Mouse (Mus musculus) bone marrow macrophage, adult 2 months (primary cell): ENCODE data around the gene Gimap1. TPM values are rescaled to one million over a fixed set of nuclear protein-coding genes. Genes with fewer than 3 reads are reported as not detected.

Experiments used
- H3K27ac ChIP-seq: 2 replicates; pipeline ENCODE4 v1.5.1; 2012; ENCODE audit warnings: low read depth, low read length; ENCODE audit not compliant: insufficient read depth
- H3K4me1 ChIP-seq: 2 replicates; pipeline ENCODE4 v1.6.1; 2012; ENCODE audit warnings: low read length; ENCODE audit not compliant: control insufficient read depth, insufficient read depth
- H3K4me3 ChIP-seq: 2 replicates; pipeline ENCODE4 v1.5.1; 2012; ENCODE audit warnings: mild to moderate bottlenecking, low read length, moderate library complexity; ENCODE audit not compliant: insufficient read depth
- CTCF ChIP-seq: IDR thresholded peaks from 2 replicates; pipeline ENCODE4 v1.5.1; 2012; ENCODE audit warnings: low read depth, mild to moderate bottlenecking, low read length, moderate library complexity
- POLR2A ChIP-seq: IDR thresholded peaks from 2 replicates; pipeline ENCODE4 v1.6.1; 2012; ENCODE audit warnings: mild to moderate bottlenecking, low read depth, low read length, borderline replicate concordance
- polyA plus RNA-seq: library from polyadenylated mRNA; stranded (reverse); fragments of >200 nt; gene quantifications from 2 replicates; pipeline ENCODE4 v1.2.4, GENCODE M21; 2012; ENCODE audit not compliant: missing spikeins, insufficient read depth, insufficient read length

The Gimap1 gene
- polyA plus RNA-seq, result not detected in 2 replicates

DNA sequence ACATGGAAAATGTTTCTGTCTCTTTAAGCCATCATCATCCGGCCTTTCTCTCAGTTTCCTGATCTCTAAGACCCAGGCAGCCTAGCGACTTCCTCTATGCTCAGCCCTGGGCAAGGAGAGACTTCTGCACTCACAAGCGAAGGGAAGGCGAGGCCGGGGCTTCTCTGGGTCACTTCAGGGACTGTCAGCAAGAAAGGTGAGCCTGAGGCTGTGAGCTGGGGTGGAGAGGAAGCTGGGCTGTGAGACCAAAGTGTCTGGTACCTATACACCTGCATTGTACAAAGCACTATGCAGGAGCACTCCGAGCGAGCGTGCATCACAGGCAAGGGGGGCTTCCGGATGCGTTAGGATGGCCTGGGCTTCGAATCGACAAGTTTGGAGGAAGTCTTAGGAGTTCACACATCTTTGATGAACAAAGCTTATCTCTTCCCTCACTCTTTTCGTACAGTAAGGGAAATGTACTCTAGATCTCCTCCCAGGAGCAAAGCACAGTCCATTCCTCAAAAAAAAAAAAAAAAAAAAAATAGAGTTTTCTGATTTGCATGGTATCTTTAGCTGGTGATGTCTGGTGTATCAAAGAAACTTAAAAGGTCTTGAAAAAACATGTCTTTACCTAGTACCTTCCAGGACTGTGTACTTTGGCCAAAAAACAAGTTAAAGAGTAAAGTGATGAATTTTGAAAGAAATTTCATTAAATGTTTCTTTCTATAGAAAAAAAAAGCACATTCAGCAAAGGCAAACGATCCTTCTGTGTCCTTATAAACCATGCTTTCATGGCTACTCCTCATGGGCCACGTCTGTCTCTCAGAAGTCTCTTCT is at the start of gene Gimap1:
Gimap1 (plus strand) TSS at position 94 of the 819 bp plus-strand sequence.
- Histone ChIP-seq H3K4me1 (no peaks in the 10 kb centered on the region), H3K27ac (no peak within 1 kb of the TSS), H3K4me3 (peak within 1 kb of the TSS; percentile 18)
- TF ChIP-seq CTCF (no peak), POLR2A (no peak)

- TF ChIP-seq CTCF (no peak), POLR2A (no peak)
- Histone ChIP-seq H3K4me1 (peaks cover 8% of the 10 kb centered on the region), H3K27ac (no peak overlapping the region), H3K4me3 (no peak overlapping the region)
Observed at GRCm38 (mm10) chr6:48689320-48689719, 49.5 kb upstream of the Gimap1 start.

DNA sequence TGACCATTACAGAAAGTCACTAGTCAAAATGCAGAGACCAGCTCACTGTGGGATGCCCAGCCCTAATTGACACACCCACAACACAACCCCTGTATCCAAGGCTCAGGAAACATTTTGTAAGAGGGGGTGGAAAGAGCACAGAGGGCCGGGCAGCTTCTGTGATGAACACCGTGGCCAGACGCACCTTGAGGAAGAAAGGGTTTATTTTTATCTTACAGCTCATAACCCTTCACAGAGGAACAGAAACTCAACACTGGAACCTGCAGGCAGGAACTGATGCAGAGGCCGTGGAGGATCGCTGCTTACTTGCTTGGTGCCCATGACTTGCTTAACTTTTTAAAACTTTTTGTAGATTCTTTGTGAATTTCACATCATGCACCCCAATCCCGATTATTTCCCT is 45.9 kb upstream of the Gimap1 start:
- Histone ChIP-seq H3K27ac (no peak overlapping the region), H3K4me1 (peaks cover under 1% of the 10 kb centered on the region; the same call in 1 of the 2 replicates), H3K4me3 (no peak overlapping the region)
- no peak for TF ChIP-seq CTCF
- no peak for TF ChIP-seq POLR2A

GRCm38 (mm10) chr6:48696830-48697554 is 41.9 kb upstream of the Gimap1 start:
- peaks cover 29% of the 10 kb centered on the region for H3K4me1 ChIP-seq
- H3K4me3 ChIP-seq, result no peak overlapping the region
- no peak overlapping the region for H3K27ac ChIP-seq
- no peak for TF ChIP-seq POLR2A

DNA sequence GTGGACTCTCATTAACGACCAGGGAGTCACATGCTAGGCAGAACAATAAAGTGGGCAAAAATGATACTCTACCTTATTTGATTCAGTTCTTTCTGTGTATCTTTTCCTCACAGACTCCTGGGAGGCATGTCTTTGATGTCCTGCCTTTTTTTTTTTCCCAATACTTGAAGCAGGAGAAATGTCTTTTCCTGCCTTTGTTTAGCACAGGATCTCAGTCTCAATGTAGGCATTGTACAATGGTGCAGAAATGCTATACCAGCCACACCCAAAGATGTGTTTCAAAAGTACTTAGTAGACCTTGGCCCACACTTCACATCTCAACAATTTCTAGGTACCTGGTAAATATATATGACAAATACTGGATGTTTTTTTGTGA is 41.3 kb upstream of the Gimap1 start:
- TF ChIP-seq POLR2A (no peak), CTCF (no peak)
- peaks cover 29% of the 10 kb centered on the region for H3K4me1 ChIP-seq
- H3K27ac ChIP-seq, result no peak overlapping the region
- H3K4me3 ChIP-seq, result no peak overlapping the region

- TF ChIP-seq POLR2A (no peak), CTCF (no peak)
- Histone ChIP-seq H3K4me1 (peaks cover 29% of the 10 kb centered on the region), H3K4me3 (no peak overlapping the region), H3K27ac (no peak overlapping the region)
Observed at GRCm38 (mm10) chr6:48698066-48698856, 40.6 kb upstream of the Gimap1 start.

DNA sequence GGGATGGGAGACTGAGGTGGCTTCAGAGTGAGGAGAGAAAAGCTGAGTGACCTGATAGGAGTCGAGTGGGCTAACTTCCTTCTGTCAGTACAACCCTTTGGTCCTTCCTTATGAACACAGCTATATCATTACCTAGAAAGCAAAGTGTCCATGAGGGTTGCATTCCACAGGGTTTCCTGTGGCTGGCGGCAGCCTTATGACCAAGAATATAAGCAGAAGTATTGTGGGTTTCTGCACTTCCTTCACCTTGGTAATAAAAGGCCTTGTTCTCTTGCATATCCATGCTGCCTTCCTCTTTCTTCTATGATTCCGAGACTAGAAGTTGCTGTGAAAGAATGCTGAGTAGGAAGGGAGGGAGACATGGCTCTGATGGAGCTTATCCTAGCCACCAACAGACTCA is 40.0 kb upstream of the Gimap1 start:
- H3K4me3 ChIP-seq, result no peak overlapping the region
- H3K27ac ChIP-seq, result no peak overlapping the region
- TF ChIP-seq CTCF, result no peak
- no peak for TF ChIP-seq POLR2A
- H3K4me1 ChIP-seq, result peaks cover 29% of the 10 kb centered on the region

DNA sequence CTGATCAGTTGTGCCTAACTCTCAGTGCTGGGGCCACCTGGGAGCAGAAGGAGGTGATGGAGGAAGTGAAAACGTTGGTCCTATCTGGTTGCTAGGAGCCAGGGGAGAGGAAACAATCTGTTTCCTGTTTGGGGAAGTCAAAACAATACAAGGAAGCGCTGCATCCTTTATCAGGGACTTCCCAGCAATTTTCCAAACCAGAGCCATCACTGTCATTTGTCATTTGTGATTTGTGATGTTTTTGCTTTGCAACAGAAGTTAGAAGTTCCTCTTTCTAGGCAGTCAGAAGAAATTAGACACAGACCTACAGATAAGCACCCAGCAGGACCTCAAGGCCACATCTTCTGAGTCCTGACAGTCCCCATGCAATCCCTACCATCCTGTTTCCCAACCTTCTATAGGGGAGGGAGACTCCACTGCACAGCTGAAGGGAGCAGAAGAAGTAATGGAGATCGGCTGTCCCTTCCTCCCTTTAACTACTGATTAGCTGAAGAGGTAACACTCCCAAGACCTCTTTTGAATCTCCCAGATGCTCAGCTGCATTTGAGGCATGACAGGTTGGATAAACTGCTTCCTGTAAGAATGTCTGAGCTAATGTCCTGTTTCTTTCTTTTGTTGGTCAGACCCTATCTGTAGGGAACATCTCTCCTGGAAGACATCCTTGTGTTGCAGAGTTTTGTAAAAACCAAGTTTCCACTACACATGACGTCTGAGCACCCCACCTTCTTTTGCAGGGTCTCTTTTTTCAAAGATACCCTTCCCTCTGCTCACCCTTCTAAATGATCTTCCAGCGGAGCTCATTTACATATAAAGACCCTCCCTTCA is 38.4 kb upstream of the Gimap1 start:
- TF ChIP-seq POLR2A (no peak), CTCF (no peak)
- Histone ChIP-seq H3K27ac (no peak overlapping the region), H3K4me3 (no peak overlapping the region), H3K4me1 (peaks cover 29% of the 10 kb centered on the region)

DNA sequence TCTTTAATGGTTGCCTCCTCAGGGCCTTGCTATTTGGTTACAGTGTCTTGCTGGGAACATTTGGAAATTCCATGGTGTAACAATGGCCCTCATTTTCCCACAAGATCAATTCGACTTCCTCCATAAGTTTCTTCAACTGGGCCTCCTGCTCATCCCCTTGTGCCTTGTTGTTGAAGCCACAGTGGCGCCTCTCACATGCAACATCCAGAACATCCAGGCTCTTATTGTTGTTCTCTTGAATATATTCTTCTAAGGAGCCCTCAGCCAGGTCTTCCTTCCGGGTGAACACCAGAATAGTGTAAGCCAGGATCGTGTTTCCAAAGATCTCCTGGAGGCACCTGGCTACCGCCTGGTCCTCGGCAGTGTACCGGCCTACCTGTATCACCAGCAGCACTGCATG is 36.7 kb upstream of the Gimap1 start:
- TF ChIP-seq CTCF, result no peak
- no peak for TF ChIP-seq POLR2A
- Histone ChIP-seq H3K4me1 (peaks cover 29% of the 10 kb centered on the region), H3K27ac (no peak overlapping the region), H3K4me3 (no peak overlapping the region)
